Mouse (Mus musculus) forebrain, embryonic 16.5 days (tissue): ENCODE results near the gene Spag9. TPM values are rescaled to one million over a fixed set of nuclear protein-coding genes. Genes with fewer than 3 reads are reported as not detected.
A peak's percentile ranks its signal among the peaks of the same experiment; 100 is the strongest.

Source experiments
- ATAC-seq: fragments of 200-750 bp; cut with Nextera tagmentation; 2 replicates; pipeline ENCODE4 v1.8.0; 2017; ENCODE audit warnings: mild to moderate bottlenecking, moderate library complexity
- H3K27ac ChIP-seq: fragments of 300-500 bp; sonication (generic); 2 replicates; pipeline ENCODE4 v1.5.1; 2014; ENCODE audit warnings: low read length, control low read depth
- H3K27me3 ChIP-seq: fragments of 300-500 bp; sonication (generic); replicated peaks from 2 replicates; pipeline ENCODE4 v1.6.1; 2014; ENCODE audit warnings: low read length; ENCODE audit not compliant: control insufficient read depth, insufficient read depth
- H3K36me3 ChIP-seq: fragments of 300-500 bp; sonication (generic); 2 replicates; pipeline ENCODE4 v1.6.1; 2014; ENCODE audit not compliant: control insufficient read depth, insufficient read depth
- H3K4me1 ChIP-seq: fragments of 300-500 bp; sonication (generic); replicated peaks from 2 replicates; pipeline ENCODE4 v1.6.1; 2014; ENCODE audit warnings: low read length; ENCODE audit not compliant: control insufficient read depth, insufficient read depth
- H3K4me2 ChIP-seq: fragments of 300-500 bp; sonication (generic); 2 replicates; pipeline ENCODE4 v1.6.1; 2014; ENCODE audit warnings: mild to moderate bottlenecking, low read length, control low read depth
- H3K4me3 ChIP-seq: fragments of 300-500 bp; sonication (generic); replicated peaks from 2 replicates; pipeline ENCODE4 v1.5.1; 2014; ENCODE audit warnings: mild to moderate bottlenecking, low read length, control low read depth
- H3K9ac ChIP-seq: fragments of 300-500 bp; sonication (generic); replicated peaks from 2 replicates; pipeline ENCODE4 v1.6.1; 2014; ENCODE audit warnings: low read depth, low read length, control low read depth
- H3K9me3 ChIP-seq: fragments of 300-500 bp; sonication (generic); 2 replicates; pipeline ENCODE4 v1.6.1; 2016; ENCODE audit warnings: low read length; ENCODE audit not compliant: control insufficient read depth
- WGBS: fragments of 180-500 bp; shearing (Covaris S2); extraction: QIAGEN DNeasy Blood & Tissue Kit; methylation state at CpG from one replicate; pipeline ENCODE4 v1.1.7; 2014; 5-methylcytosine and 5-hydroxymethylcytosine counted together
- polyA plus RNA-seq: library from polyadenylated mRNA; unstranded; fragments of >200 nt; fragmentation: Nextera tagmentation; extraction: Ambion mirVana; gene quantifications from 2 replicates; pipeline ENCODE4 v1.2.1, GENCODE M21; 2015

The Spag9 gene
- polyA plus RNA-seq, 1 experiment from 2014 or later, result 99.1 TPM

DNA sequence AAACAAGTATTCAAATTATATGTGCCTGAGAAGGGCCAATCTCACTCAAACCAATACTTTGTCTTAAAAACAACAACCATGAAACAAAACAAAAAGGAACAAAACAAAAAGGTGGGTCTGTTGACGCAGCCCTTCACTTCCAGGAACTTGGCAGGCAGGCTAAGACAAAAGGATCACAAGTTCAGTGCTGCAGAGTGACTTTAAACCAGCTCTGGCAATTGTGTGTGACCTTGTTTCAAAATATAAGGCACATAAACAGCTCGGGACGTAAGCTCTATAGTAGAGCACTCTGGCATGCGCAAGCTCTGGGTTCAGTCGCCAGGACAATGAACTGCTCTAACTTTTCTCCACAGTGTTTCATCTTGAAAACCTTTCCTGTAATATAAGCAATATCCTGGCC is 22.9 kb upstream of the Spag9 start:
- Histone ChIP-seq H3K4me2 (no peak overlapping the region), H3K9me3 (no peaks in the 10 kb centered on the region), H3K27ac (no peak overlapping the region), H3K4me1 (peaks cover 5% of the 10 kb centered on the region; the same call in 1 of the 2 replicates), H3K9ac (no peak overlapping the region), H3K4me3 (no peak overlapping the region), H3K36me3 (no peaks in the 10 kb centered on the region), H3K27me3 (no peaks in the 10 kb centered on the region)
- 82% methylated on average over 5 of the region's 5 CpGs for WGBS
- no peak for ATAC-seq

DNA sequence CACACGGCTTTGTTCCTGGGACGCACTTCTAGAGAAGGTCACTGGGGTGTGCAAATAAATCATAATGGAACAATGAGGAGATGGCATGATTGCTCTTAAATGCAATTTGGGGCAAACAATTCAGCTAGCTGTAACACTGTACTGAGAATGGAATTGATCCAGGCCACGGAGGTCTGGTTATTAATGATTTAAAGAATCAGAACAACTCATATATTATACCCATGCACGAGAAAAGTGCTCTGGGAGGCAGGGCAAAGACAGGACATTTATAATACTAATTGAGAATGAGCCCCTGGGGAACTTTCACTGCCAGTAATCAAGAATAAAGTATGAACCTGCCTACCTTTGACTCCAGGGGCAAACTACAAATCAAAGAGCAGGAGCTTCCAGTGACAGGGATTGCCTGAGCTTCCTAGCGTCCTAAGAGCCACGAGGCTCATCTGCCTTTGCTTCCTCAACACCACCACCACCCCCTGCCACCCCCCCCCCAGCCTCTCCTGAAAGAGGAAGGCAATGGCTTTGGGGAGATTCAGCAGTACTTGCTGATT is 16.3 kb upstream of the Spag9 start:
- Histone ChIP-seq H3K27me3 (no peaks in the 10 kb centered on the region), H3K9ac (no peak overlapping the region), H3K4me3 (no peak overlapping the region), H3K36me3 (no peaks in the 10 kb centered on the region), H3K4me1 (no peaks in the 10 kb centered on the region), H3K27ac (no peak overlapping the region), H3K4me2 (no peak overlapping the region), H3K9me3 (no peaks in the 10 kb centered on the region)
- ATAC-seq, result no peak
- 58% methylated on average over 6 of the region's 6 CpGs for WGBS

DNA sequence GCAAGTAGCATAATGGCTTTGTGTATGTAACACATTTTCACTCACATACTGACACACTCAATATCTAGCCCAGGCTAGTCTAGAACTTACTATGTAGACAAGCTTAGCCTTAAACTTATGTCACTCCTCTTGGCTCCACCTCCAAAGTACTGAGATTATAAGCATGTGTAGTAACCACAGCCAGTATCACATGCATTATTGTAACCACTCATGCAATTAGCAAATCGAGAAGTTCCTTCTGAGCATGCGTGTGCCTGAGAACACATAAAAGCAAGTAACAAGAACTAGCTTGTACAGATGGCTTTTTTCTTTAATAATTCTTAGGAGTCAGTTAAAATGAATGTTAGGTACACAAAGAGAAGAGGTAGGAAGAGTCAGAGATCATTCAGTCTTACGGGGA is 11.3 kb upstream of the Spag9 start:
- no peaks in the 10 kb centered on the region for H3K9me3 ChIP-seq
- 100% methylated on average over 3 of the region's 3 CpGs for WGBS
- H3K4me1 ChIP-seq, result no peaks in the 10 kb centered on the region
- no peak for ATAC-seq
- no peak overlapping the region for H3K4me2 ChIP-seq
- no peak overlapping the region for H3K4me3 ChIP-seq
- no peak overlapping the region for H3K9ac ChIP-seq
- H3K27me3 ChIP-seq, result no peaks in the 10 kb centered on the region
- H3K36me3 ChIP-seq, result no peaks in the 10 kb centered on the region
- H3K27ac ChIP-seq, result no peak overlapping the region

DNA sequence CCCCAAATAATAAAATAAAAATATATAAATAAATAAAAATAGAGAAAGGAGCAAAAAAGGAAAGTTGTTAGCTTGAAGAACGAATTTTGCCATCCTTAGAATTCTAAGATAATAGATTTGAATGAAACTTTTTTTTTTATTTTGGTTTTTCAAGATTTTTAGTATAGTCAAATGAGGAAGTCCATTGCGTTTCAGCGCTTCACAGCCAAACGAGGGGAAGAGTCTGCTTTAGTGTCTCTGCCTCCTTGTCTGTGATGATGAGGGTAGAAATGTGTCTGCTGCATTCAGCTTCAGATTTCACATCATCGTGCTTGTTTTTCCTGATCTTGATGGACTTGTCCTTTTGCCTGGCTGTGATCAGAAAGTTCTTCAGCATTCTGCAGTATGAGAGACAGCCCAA is 10.6 kb upstream of the Spag9 start:
- 86% methylated on average over 5 of the region's 5 CpGs for WGBS
- no peak overlapping the region for H3K9ac ChIP-seq

DNA sequence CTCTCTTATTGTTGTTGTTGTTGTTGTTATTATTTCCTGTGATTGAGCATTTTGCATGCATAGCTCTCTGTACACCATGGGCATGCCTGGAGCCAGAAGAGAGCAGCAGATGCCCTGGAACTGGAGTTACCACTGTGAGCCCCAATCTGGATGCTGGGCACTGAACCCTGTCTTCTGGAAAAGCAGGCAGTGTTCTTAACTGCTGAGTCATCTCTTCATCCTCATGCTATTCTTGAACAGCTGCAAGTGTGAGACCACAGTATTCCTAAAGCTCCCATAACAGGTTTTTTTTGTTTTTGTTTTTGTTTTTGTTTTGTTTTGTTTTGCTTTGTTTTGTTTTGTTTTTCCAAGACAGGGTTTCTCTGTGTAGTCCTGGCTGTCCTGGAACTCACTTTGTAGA is 9.6 kb upstream of the Spag9 start:
- H3K36me3 ChIP-seq, result no peaks in the 10 kb centered on the region
- H3K27ac ChIP-seq, result no peak overlapping the region
- H3K9me3 ChIP-seq, result no peaks in the 10 kb centered on the region
- no peak overlapping the region for H3K4me3 ChIP-seq
- no peaks in the 10 kb centered on the region for H3K4me1 ChIP-seq
- H3K9ac ChIP-seq, result no peak overlapping the region
- no peak for ATAC-seq
- no peaks in the 10 kb centered on the region for H3K27me3 ChIP-seq
- no peak overlapping the region for H3K4me2 ChIP-seq

More for the DNA sequence above, 10.6 kb upstream of the Spag9 start:
- ATAC-seq, result no peak
- Histone ChIP-seq H3K27ac (no peak overlapping the region), H3K27me3 (no peaks in the 10 kb centered on the region), H3K36me3 (no peaks in the 10 kb centered on the region), H3K4me2 (no peak overlapping the region), H3K4me3 (no peak overlapping the region), H3K9me3 (no peaks in the 10 kb centered on the region), H3K4me1 (no peaks in the 10 kb centered on the region)

DNA sequence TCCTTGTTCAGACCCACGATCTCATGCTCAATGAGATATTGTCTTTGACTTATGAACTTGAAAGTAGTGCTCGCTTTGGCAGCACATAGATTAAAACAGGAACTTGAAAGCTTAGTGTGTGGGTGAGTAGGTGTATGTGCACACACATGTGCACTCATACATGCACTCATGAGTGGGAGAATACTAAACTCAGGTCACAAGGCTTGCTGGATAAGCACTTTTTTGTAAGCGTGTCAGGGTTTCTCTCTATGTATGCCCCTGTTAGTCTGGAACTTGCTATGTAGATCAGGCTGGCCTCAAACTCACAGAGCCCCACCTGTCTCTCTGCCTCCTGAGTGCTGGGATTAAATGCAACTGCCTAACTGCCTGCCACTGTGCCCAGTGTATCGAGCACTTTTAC is 8.9 kb upstream of the Spag9 start:
- WGBS, result 87% methylated on average over 4 of the region's 4 CpGs
- no peak overlapping the region for H3K9ac ChIP-seq
- H3K4me3 ChIP-seq, result no peak overlapping the region
- H3K4me1 ChIP-seq, result no peaks in the 10 kb centered on the region
- H3K9me3 ChIP-seq, result no peaks in the 10 kb centered on the region
- H3K36me3 ChIP-seq, result no peaks in the 10 kb centered on the region
- no peak overlapping the region for H3K27ac ChIP-seq
- no peak for ATAC-seq
- 0 out of 2 replicates have a peak, but pooled peaks cover 5% of the 10 kb centered on the region for H3K27me3 ChIP-seq
- H3K4me2 ChIP-seq, result no peak overlapping the region

DNA sequence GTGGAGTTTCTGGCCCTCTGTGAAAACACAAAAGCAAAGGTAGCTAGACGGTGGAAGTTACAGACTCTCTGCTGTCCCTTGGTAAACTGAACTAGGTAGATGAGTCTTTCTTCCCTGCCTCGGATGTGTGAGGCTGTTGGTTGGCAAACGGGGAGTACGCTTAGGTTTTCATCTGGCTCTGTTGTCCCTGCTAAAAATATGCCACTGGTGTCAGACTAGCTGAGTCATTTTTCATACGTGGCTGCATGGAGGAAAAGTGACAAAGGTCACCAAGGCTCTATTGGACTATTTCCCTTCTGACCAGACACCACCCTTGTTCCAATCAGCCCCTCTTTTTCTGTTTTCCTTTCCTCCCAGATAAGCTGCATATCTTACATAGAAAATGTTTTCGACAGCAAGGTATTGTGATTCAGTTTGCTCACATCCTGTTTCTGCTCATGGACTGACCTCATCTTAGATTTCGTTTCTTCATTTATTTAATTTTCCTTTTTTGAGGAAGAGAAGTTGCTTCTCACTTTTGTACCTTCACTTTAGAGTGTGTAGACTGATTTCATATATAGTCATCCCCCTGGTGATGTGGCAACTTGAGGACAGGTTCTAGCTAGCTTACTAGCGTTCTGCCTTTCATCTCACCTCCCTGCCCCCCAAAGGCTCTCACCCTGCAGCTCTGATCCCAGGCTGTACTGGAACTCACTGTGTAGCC is 8.1 kb upstream of the Spag9 start:
- 73% methylated on average over 8 of the region's 8 CpGs for WGBS

DNA sequence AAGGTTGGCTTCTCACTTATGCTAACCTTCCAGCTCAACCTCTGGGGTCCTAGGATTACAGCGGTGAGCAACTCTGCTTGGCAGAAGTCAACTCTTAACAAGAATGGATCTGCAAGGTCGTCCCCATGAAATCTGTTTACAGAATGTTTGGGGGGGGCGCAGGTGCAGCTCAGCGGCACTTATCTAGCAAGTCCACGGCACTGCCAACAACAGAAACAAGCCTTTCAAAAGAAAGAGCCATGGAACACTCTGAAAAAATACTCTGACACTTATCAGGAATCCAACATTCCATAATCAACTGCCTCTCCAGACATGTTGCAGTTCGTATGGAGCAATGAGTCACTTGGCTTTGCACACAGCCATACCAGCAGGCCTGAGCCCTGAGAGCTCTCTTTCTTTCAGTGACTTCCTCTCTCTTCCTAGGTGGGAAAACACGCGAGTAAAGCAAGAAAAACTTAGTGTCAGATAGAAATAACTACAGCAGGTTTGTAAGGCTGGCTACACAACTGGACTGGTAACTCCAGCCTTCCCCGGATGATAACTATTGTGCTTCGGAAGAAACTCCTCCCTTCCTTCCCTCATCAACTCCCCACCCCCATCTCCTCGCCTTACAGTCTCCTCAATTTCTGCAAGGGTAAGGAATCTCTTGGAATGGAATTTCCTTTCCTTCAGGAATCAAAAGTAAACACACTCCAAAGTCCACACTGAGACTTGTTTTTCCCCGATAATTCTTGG is 7.4 kb upstream of the Spag9 start:
- no peak overlapping the region for H3K9ac ChIP-seq
- H3K36me3 ChIP-seq, result no peaks in the 10 kb centered on the region
- no peak overlapping the region for H3K27ac ChIP-seq
- H3K4me1 ChIP-seq, result no peaks in the 10 kb centered on the region
- H3K27me3 ChIP-seq, result 0 out of 2 replicates have a peak, but pooled peaks cover 5% of the 10 kb centered on the region
- H3K4me2 ChIP-seq, result no peak overlapping the region
- H3K9me3 ChIP-seq, result no peaks in the 10 kb centered on the region
- ATAC-seq, result no peak
- H3K4me3 ChIP-seq, result no peak overlapping the region
- 70% methylated on average over 12 of the region's 12 CpGs for WGBS

More for the DNA sequence above, 8.1 kb upstream of the Spag9 start:
- Histone ChIP-seq H3K9me3 (no peaks in the 10 kb centered on the region), H3K9ac (no peak overlapping the region), H3K27ac (no peak overlapping the region), H3K4me2 (no peak overlapping the region), H3K27me3 (0 out of 2 replicates have a peak, but pooled peaks cover 5% of the 10 kb centered on the region), H3K36me3 (no peaks in the 10 kb centered on the region), H3K4me3 (no peak overlapping the region), H3K4me1 (no peaks in the 10 kb centered on the region)
- ATAC-seq, result no peak

DNA sequence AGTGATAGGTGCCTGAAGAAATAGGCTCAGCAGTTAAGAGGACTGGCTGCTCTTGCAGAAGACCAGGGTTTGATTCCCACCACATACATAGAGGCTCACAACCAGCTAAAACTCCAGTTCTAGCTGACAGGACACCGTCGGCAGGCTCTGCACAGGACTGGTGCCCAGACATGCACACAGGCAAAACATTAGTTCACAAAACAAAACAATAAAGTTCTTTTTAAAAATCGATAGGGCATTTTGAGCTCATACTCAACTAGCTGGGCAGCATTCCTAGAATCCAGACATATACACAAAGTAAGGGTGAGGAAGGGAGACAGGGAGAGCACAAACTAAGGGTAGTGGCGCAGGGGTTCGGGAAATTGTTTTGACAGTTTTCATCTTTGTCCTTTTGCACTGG is 1.4 kb upstream of the Spag9 start:
- H3K27ac ChIP-seq, result no peak overlapping the region
- H3K4me1 ChIP-seq, result peaks cover 30% of the 10 kb centered on the region
- no peaks in the 10 kb centered on the region for H3K36me3 ChIP-seq
- ATAC-seq, result no peak
- WGBS, result 62% methylated on average over 5 of the region's 5 CpGs
- H3K4me3 ChIP-seq, result no peak overlapping the region; the same call in none of the 2 replicates
- H3K27me3 ChIP-seq, result 0 out of 2 replicates have a peak, but pooled peaks cover 5% of the 10 kb centered on the region
- no peaks in the 10 kb centered on the region for H3K9me3 ChIP-seq
- H3K9ac ChIP-seq, result no peak overlapping the region
- peak overlapping the region; percentile 86 for H3K4me2 ChIP-seq
